Mouse (Mus musculus) right cerebral cortex, adult 18-20 months (tissue): ENCODE results near the gene Glud1.

Experiments used
- DNase-seq: peaks from one replicate; pipeline ENCODE4 v3.0.0; 2022; ENCODE audit warnings: mixed read lengths

The Glud1 gene

GRCm38 (mm10) chr14:34310234-34310965 lies at the start of gene Glud1, which contains the start of gene Shld2:
Gene Glud1 (plus strand): TSS chr14:34310727.
Gene Shld2 (minus strand): TSS chr14:34310493.
- DNase-seq: peak; percentile 94

DNA sequence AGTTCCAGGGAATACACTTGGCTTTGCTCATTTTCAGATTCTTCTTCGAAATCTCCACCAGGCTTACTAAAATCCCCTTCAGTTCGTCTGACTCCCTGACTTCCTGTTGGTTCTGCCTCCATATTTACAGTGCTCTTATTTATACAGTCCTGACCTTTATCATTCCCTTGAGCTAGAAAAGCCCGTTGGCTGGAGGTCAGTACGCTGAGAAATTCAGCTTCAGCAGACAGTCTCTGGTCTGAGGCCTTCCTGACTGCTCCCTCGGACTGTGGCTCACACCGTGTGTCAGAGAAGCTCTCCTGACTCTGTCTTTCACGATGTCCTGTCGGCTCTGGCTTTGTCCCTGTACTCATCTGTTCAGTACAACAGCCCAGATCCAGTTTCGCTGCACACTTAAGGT lies 42.5 kb upstream of the Glud1 start:
- DNase-seq: no peak

DNA sequence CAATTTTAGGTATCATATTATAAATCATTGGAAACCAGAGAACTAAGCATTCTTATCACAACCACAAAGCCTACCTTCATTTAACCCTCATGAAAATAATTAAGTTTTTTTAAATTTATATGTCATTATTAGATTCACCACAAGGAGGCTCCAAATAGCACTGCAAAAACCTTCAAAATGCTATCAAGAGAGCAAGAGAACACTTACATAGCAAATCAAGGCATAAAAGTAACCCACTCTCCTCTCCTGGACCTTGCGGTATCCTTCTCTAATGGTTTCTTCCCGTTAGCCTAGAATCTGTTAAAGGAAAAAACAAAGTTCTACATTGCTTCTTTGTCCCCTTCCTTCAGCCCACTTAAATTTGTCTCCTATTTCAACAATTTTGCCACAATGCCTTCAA lies 37.2 kb upstream of the Glud1 start:
- no peak for DNase-seq

- no peak for DNase-seq
Observed at GRCm38 (mm10) chr14:34274141-34274540, 36.4 kb upstream of the Glud1 start.

GRCm38 (mm10) chr14:34275225-34275624 lies 35.3 kb upstream of the Glud1 start:
- DNase-seq: no peak

DNA sequence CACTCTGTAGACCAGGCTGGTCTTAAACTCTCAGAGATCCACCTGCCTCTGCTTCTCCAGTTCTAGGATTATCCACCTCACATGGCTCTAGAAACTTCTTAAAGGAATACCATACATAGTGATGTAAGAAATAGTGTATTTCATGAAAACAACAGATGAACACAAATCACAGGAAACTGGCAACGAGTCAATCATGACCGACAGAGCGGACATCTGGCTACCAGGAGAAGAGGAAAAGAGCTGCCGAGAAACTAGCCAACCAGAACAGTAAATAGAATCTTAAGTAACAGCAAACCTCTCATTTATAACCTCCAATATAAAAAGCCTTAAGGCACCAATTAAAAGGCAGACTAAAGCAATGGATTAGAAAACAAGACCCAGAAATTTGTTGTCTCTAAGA lies 30.8 kb upstream of the Glud1 start:
- DNase-seq: no peak

DNA sequence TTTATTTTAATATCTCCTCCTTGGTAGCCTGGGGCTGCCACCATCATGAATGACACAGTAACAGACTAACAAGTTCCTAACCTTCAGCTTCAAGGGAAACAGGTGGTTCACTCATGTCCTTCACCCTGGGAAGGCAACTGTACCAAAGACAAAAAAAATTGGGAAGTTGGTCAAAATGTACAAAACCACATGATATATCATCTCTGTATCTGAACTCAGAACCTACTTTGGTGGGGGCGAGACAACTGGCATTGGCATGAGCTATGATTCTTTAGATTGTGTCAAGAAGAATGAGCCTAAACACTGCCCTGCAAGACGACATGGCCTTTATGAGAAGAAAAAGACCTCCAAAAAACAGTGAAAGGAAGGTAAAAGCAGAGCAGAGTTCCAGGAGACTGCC lies 29.7 kb upstream of the Glud1 start:
- no peak for DNase-seq

- DNase-seq: no peak
Observed at GRCm38 (mm10) chr14:34281736-34282269, 28.7 kb upstream of the Glud1 start.

DNA sequence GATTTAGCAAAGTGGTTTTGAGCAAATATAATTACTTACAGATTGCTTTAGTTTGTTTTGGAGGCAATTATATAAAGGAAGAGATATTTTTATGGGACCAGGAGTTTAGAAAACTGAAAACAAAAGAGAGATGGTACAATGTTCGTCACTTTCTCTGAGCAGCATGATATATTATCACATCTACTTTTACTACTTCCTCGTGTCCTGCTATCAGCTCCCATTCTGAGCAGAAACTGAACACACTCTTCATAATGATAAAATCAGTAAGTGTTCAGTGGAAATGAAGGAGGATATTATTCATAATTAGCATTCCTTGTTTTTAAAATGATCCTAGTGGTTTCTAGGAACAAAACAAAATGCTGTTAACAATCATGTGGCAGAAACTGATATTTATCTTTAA lies 22.1 kb upstream of the Glud1 start:
- no peak for DNase-seq

DNA sequence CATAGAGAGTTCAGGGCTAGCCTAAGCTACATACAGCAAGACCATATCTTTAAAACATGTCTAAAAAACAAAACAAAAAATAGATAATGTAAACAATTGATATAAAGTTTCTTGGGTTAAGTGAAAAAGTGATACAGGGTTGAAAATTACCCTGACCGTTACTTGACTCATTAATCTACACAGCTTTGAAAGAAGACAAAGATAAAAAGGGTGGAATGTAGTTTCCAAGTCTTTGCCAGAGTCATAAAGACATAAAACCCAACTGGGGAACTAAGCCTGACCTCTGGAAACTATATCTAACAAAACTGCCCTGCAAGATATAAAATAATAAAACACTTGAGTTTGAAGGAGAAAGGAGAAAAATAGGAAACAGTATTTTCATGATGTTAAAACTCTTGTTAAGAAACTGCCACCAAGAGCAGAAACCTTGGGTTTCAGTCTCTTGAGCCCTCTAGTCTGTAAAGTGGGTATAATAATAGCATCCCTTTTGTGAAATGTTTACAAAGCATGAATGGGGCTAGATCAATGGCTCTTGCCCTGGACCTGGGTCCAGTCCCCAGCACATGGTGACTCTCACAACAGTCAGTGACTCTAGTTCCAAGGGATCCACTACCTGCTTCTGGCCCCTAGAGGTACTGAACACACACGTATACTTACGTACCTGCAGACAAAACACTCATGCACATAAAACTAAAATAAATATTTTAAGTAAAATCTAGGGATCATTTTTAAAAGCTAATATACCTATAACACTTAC lies 21.1 kb upstream of the Glud1 start:
- no peak for DNase-seq

GRCm38 (mm10) chr14:34290229-34290628 lies 20.3 kb upstream of the Glud1 start:
- DNase-seq: no peak

DNA sequence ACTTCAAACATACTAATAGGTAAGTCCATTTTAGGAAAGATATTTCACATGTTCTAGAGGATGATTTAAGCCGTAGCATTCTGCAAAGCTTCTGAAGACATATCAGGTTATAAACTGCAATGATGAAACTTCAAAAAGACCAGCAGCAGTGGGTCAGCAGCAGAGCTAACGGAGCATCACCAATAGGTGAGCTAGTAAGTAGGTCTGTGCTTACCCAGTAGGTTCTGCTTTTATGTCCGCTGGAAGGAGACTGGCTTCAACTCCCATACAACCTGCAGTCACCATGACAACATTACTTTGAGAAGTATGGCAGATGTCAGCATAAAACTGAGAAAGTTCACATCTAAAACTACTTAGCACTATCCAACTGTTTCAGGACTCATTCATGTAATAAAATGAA lies 16.9 kb upstream of the Glud1 start:
- no peak for DNase-seq

GRCm38 (mm10) chr14:34296350-34296749 lies 14.2 kb upstream of the Glud1 start:
- DNase-seq: no peak

DNA sequence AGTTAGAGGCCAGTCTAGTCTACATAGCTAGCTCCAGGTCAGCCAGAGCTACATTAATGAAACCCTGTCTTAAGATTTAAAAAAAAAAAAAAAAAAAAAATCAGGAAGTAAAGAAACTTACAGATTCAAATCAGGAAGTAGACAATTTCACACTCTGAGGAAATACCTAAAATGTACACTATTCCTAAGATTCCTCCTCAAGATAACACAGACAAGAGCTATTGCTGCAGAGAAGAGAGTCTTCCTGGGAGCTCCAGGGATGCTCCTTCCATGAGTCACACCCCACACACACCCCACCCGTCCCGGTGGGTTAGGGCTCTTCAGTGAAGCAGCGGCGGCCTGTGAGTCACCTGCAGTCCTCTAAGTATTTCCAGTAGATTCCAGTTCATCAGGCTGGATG lies 13.5 kb upstream of the Glud1 start:
- DNase-seq: no peak

GRCm38 (mm10) chr14:34297634-34298033 lies 12.9 kb upstream of the Glud1 start:
- no peak for DNase-seq

- DNase-seq: no peak
Observed at GRCm38 (mm10) chr14:34298871-34299700, 11.4 kb upstream of the Glud1 start.

GRCm38 (mm10) chr14:34302681-34303242 lies 7.8 kb upstream of the Glud1 start:
- no peak for DNase-seq

DNA sequence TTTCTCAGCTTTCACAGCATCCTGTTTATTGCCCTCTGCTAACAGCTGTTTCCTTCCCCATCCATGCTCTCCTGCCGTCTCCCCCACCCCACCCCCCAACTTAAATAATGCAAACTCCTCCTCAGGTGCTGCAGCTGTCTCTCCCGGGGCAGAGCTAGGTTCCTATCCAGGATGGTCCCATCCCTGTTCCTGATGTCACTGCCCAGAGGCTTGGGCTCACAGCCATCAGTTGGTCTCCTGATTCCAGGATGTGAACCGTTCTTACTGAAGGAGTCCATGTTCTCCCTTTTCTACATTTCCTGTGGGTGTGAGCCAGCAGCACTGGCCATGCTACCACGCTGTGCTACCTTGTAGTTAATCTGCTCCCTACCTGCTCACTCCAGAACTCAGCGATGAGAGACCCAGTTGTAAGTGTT lies 7.3 kb upstream of the Glud1 start:
- no peak for DNase-seq

- DNase-seq: no peak
Observed at GRCm38 (mm10) chr14:34309266-34309665, 1.3 kb upstream of the Glud1 start.

GRCm38 (mm10) chr14:34309907-34310233 lies 657 bp upstream of the Glud1 start:
- no peak for DNase-seq

GRCm38 (mm10) chr14:34311021-34311631 lies 599 bp downstream of the Glud1 start:
- peak; percentile 14 for DNase-seq

- DNase-seq: no peak
Observed at GRCm38 (mm10) chr14:34311691-34312090, 1.2 kb downstream of the Glud1 start.
